Mouse (Mus musculus) hindbrain, embryonic 11.5 days (tissue): Measurements from ENCODE around the gene Arl10. TPM values are rescaled to one million over a fixed set of nuclear protein-coding genes. Genes with fewer than 3 reads are reported as not detected.
"Not testable (repeated sequence)": the region's sequence is repeated elsewhere in the genome, so short reads cannot be mapped to it uniquely, and the experiment has no call there.

Experiments used
- ATAC-seq: fragments of 200-750 bp; cut with Nextera tagmentation; 2 replicates; pipeline ENCODE4 v1.8.0; 2017; ENCODE audit warnings: mild to moderate bottlenecking, moderate TSS enrichment, moderate library complexity; ENCODE audit not compliant: low FRiP score
- DNase-seq: peaks from one replicate; pipeline ENCODE4 v3.0.0-alpha.2; 2015; ENCODE audit warnings: low spot score
- H3K27ac ChIP-seq: fragments of 300-500 bp; sonication (generic); 2 replicates; pipeline ENCODE4 v1.5.1; 2014; ENCODE audit warnings: mild to moderate bottlenecking, low read depth, low read length
- H3K27me3 ChIP-seq: fragments of 300-500 bp; sonication (generic); 2 replicates; pipeline ENCODE4 v1.6.1; 2014; ENCODE audit warnings: mild to moderate bottlenecking, low read length, moderate library complexity, mixed read lengths; ENCODE audit not compliant: control insufficient read depth, insufficient read depth
- H3K36me3 ChIP-seq: fragments of 300-500 bp; sonication (generic); 2 replicates; pipeline ENCODE4 v1.6.1; 2014; ENCODE audit warnings: mild to moderate bottlenecking, low read length, moderate library complexity, mixed read lengths; ENCODE audit not compliant: control insufficient read depth, insufficient read depth
- H3K4me1 ChIP-seq: fragments of 300-500 bp; sonication (generic); replicated peaks from 2 replicates; pipeline ENCODE4 v1.6.1; 2014; ENCODE audit warnings: low read length, mixed read lengths; ENCODE audit not compliant: control insufficient read depth, insufficient read depth
- H3K4me2 ChIP-seq: fragments of 300-500 bp; sonication (generic); replicated peaks from 2 replicates; pipeline ENCODE4 v1.6.1; 2014; ENCODE audit warnings: mild to moderate bottlenecking, low read depth, low read length
- H3K4me3 ChIP-seq: fragments of 300-500 bp; sonication (generic); 2 replicates; pipeline ENCODE4 v1.5.1; 2014; ENCODE audit warnings: low read depth, low read length
- H3K9ac ChIP-seq: fragments of 300-500 bp; sonication (generic); 2 replicates; pipeline ENCODE4 v1.6.1; 2014; ENCODE audit warnings: low read depth, low read length
- H3K9me3 ChIP-seq: fragments of 300-500 bp; sonication (generic); 2 replicates; pipeline ENCODE4 v1.6.1; 2016; ENCODE audit warnings: low read length; ENCODE audit not compliant: control insufficient read depth
- WGBS: fragments of 180-500 bp; shearing (Covaris S2); extraction: QIAGEN DNeasy Blood & Tissue Kit; methylation state at CpG from one replicate; pipeline ENCODE4 v1.1.7; 2014; 5-methylcytosine and 5-hydroxymethylcytosine counted together
- polyA plus RNA-seq: library from polyadenylated mRNA; unstranded; fragments of >200 nt; fragmentation: Nextera tagmentation; extraction: Ambion mirVana; gene quantifications from 2 replicates; pipeline ENCODE4 v1.2.1, GENCODE M21; 2014

Arl10 gene
- polyA plus RNA-seq, 1 experiment from 2014 or later: 39.1 TPM

GRCm38 (mm10) chr13:54604221-54604620 lies 29.4 kb downstream of the Arl10 start:
- Histone ChIP-seq H3K9me3 (no peaks in the 10 kb centered on the region), H3K27ac (no peak overlapping the region), H3K4me3 (no peak overlapping the region), H3K9ac (no peak overlapping the region), H3K4me2 (no peak overlapping the region), H3K4me1 (no peaks in the 10 kb centered on the region; the same call in 1 of the 2 replicates), H3K27me3 (no peaks in the 10 kb centered on the region), H3K36me3 (no peaks in the 10 kb centered on the region)
- ATAC-seq (no peak), DNase-seq (no peak)
- 62% methylated on average over 4 of the region's 4 CpGs for WGBS

- Histone ChIP-seq H3K27me3 (no peaks in the 10 kb centered on the region), H3K4me2 (no peak overlapping the region), H3K36me3 (no peaks in the 10 kb centered on the region), H3K4me3 (no peak overlapping the region), H3K9ac (no peak overlapping the region), H3K9me3 (no peaks in the 10 kb centered on the region), H3K4me1 (no peaks in the 10 kb centered on the region; the same call in 1 of the 2 replicates), H3K27ac (no peak overlapping the region)
- 79% methylated on average over 5 of the region's 5 CpGs for WGBS
- ATAC-seq: no peak
- DNase-seq: no peak
Observed at GRCm38 (mm10) chr13:54605426-54605825, 30.6 kb downstream of the Arl10 start.

GRCm38 (mm10) chr13:54607204-54607603 lies 32.4 kb downstream of the Arl10 start:
- no peaks in the 10 kb centered on the region for H3K9me3 ChIP-seq
- ATAC-seq (no peak), DNase-seq (no peak)
- H3K4me1 ChIP-seq: no peaks in the 10 kb centered on the region; the same call in 1 of the 2 replicates
- no peak overlapping the region for H3K4me3 ChIP-seq
- no peak overlapping the region for H3K4me2 ChIP-seq
- H3K36me3 ChIP-seq: no peaks in the 10 kb centered on the region
- H3K27me3 ChIP-seq: no peaks in the 10 kb centered on the region
- H3K27ac ChIP-seq: no peak overlapping the region
- H3K9ac ChIP-seq: no peak overlapping the region
- 74% methylated on average over 5 of the region's 5 CpGs for WGBS

- H3K4me3 ChIP-seq: no peak overlapping the region
- WGBS: 79% methylated on average over 3 of the region's 3 CpGs
- no peaks in the 10 kb centered on the region for H3K27me3 ChIP-seq
- no peak overlapping the region for H3K9ac ChIP-seq
- no peak overlapping the region for H3K4me2 ChIP-seq
- ATAC-seq (no peak), DNase-seq (no peak)
- H3K9me3 ChIP-seq: no peaks in the 10 kb centered on the region
- H3K27ac ChIP-seq: no peak overlapping the region
- H3K36me3 ChIP-seq: no peaks in the 10 kb centered on the region
- no peaks in the 10 kb centered on the region; the same call in 1 of the 2 replicates for H3K4me1 ChIP-seq
Observed at GRCm38 (mm10) chr13:54608002-54608401, 33.2 kb downstream of the Arl10 start.

GRCm38 (mm10) chr13:54608666-54609065 lies 33.9 kb downstream of the Arl10 start:
- H3K4me1 ChIP-seq: no peaks in the 10 kb centered on the region; the same call in 1 of the 2 replicates
- no peak overlapping the region for H3K4me2 ChIP-seq
- no peak overlapping the region for H3K4me3 ChIP-seq
- no peak overlapping the region for H3K27ac ChIP-seq
- 14% methylated on average over 8 of the region's 8 CpGs for WGBS
- DNase-seq (no peak), ATAC-seq (no peak)
- H3K9me3 ChIP-seq: no peaks in the 10 kb centered on the region
- H3K27me3 ChIP-seq: no peaks in the 10 kb centered on the region
- no peak overlapping the region; the same call in 1 of the 2 replicates for H3K9ac ChIP-seq
- no peaks in the 10 kb centered on the region for H3K36me3 ChIP-seq

- Histone ChIP-seq H3K9me3 (no peaks in the 10 kb centered on the region), H3K27me3 (no peaks in the 10 kb centered on the region), H3K27ac (no peak overlapping the region), H3K9ac (no peak overlapping the region), H3K4me2 (no peak overlapping the region), H3K4me1 (no peaks in the 10 kb centered on the region; the same call in 1 of the 2 replicates), H3K4me3 (no peak overlapping the region), H3K36me3 (no peaks in the 10 kb centered on the region)
- no peak for DNase-seq
- ATAC-seq: no peak
- 33% methylated on average over 1 of the region's 1 CpGs for WGBS
Observed at GRCm38 (mm10) chr13:54609301-54609700, 34.5 kb downstream of the Arl10 start.

- Histone ChIP-seq H3K27ac (no peak overlapping the region), H3K4me1 (no peaks in the 10 kb centered on the region; the same call in 1 of the 2 replicates), H3K27me3 (no peaks in the 10 kb centered on the region), H3K9ac (peak overlapping the region; percentile 72), H3K4me2 (peak overlapping the region; percentile 80), H3K4me3 (peak overlapping the region; percentile 57), H3K9me3 (no peaks in the 10 kb centered on the region), H3K36me3 (no peaks in the 10 kb centered on the region)
- ATAC-seq: no peak
- DNase-seq: no peak
- 8% methylated on average over 10 of the region's 13 CpGs for WGBS
Observed at GRCm38 (mm10) chr13:54610613-54610971, 35.8 kb downstream of the Arl10 start.

- Histone ChIP-seq H3K9me3 (no peaks in the 10 kb centered on the region), H3K27me3 (no peaks in the 10 kb centered on the region), H3K36me3 (no peaks in the 10 kb centered on the region), H3K4me2 (peak within 1 kb of the TSS; percentile 80), H3K9ac (peak within 1 kb of the TSS; percentile 72), H3K4me3 (peak within 1 kb of the TSS; percentile 57), H3K4me1 (no peaks in the 10 kb centered on the region; the same call in 1 of the 2 replicates), H3K27ac (no peak within 1 kb of the TSS)
- DNase-seq (peak; percentile 89), ATAC-seq (peak; percentile 73)
- WGBS: under 1% methylated on average over 54 of the region's 66 CpGs
Observed at GRCm38 (mm10) chr13:54610972-54611754, 36.3 kb downstream of the Arl10 start, which contains the start of gene Cltb. TSS of gene Cltb (minus strand) at chr13:54611344.

GRCm38 (mm10) chr13:54613141-54613540 lies 38.3 kb downstream of the Arl10 start:
- not testable (repeated sequence) for H3K4me1 ChIP-seq, DNase-seq, H3K27ac ChIP-seq, H3K9ac ChIP-seq, ATAC-seq, H3K36me3 ChIP-seq, H3K4me3 ChIP-seq, H3K27me3 ChIP-seq, H3K9me3 ChIP-seq, H3K4me2 ChIP-seq
- 81% methylated on average over 8 of the region's 8 CpGs for WGBS
